Mouse (Mus musculus) Patski (cell line): Measurements from ENCODE around the gene Aatk. TPM values are rescaled to one million over a fixed set of nuclear protein-coding genes. Genes with fewer than 3 reads are reported as not detected.
A peak's percentile ranks its signal among the peaks of the same experiment; 100 is the strongest.

Experiments used
- ATAC-seq: fragments of 100-300 bp; one replicate; pipeline ENCODE4 v1.8.0; 2021
- CTCF ChIA-PET: fragments of 350-600 bp; sonication (Branson Sonifier 250); formaldehyde crosslinking; loops from one replicate; lab custom pipeline; 2022; ENCODE audit warnings: inconsistent platforms; lab: Charles Lee
- POLR2A ChIA-PET: fragments of 350-600 bp; sonication (Branson Sonifier 250); formaldehyde crosslinking; loops from one replicate; lab custom pipeline; 2022; ENCODE audit warnings: antibody characterized with exemption, inconsistent platforms; lab: Charles Lee
- DNase-seq: peaks from one replicate; pipeline ENCODE4 v3.0.0-alpha.2; 2011; ENCODE audit warnings: low read depth, low spot score
- H3K27me3 ChIP-seq: fragments of 371-371 bp; one replicate; pipeline ENCODE4 v1.5.1; 2021
- CTCF ChIP-seq: fragments of 100-300 bp; IDR thresholded peaks from one replicate; pipeline ENCODE4 v1.5.1; 2021
- in situ Hi-C: fragments of 300-500 bp; cut with MboI; formaldehyde crosslinking; loops from 3 replicates; pipeline ENCODE4 v1.11.1; 2018; ENCODE audit warnings: low pct_unique_long_range_greater_than_20kb, mixed read lengths
- polyA plus RNA-seq: library from polyadenylated mRNA; unstranded; gene quantifications from one replicate; pipeline ENCODE4 v1.2.3, GENCODE M21; 2021

The Aatk gene
- polyA plus RNA-seq, 1 experiment from 2014 or later: 0.09 TPM

- in situ Hi-C loops: no loop called here
- ATAC-seq (no peak), DNase-seq (no peak)
- CTCF ChIA-PET: interaction anchor here (1.2 kb wide), 1 partner anchor 10 kb away, joined by 3 read pairs; no protein-coding TSS in a partner anchor
- no peaks in the 10 kb centered on the region for H3K27me3 ChIP-seq
- POLR2A ChIA-PET: no interaction called here
- TF ChIP-seq CTCF: no peak
These were observed 5.5 kb downstream of the Aatk start for GRCm38 (mm10) chr11:120041191-120042123.

GRCm38 (mm10) chr11:120040440-120040839 lies 6.5 kb downstream of the Aatk start:
- in situ Hi-C loops: no loop called here
- ChIA-PET POLR2A (no interaction called here), CTCF (interaction anchor here (1.2 kb wide), 1 partner anchor 9 kb away, joined by 3 read pairs; no protein-coding TSS in a partner anchor)
- ATAC-seq (no peak), DNase-seq (no peak)
- no peaks in the 10 kb centered on the region for H3K27me3 ChIP-seq
- no peak for TF ChIP-seq CTCF

GRCm38 (mm10) chr11:120039581-120039980 lies 7.4 kb downstream of the Aatk start:
- POLR2A ChIA-PET: no interaction called here
- in situ Hi-C loops: no loop called here
- CTCF ChIA-PET: no interaction called here
- TF ChIP-seq CTCF: no peak
- ATAC-seq (no peak), DNase-seq (no peak)
- no peaks in the 10 kb centered on the region for H3K27me3 ChIP-seq

GRCm38 (mm10) chr11:120034762-120035161 lies 12.2 kb downstream of the Aatk start:
- DNase-seq: no peak
- ATAC-seq: no peak
- POLR2A ChIA-PET: no interaction called here
- in situ Hi-C loops: no loop called here
- no peak for TF ChIP-seq CTCF
- H3K27me3 ChIP-seq: no peaks in the 10 kb centered on the region
- CTCF ChIA-PET: no interaction called here

- ChIA-PET POLR2A (no interaction called here), CTCF (no interaction called here)
- in situ Hi-C loops: no loop called here
- no peaks in the 10 kb centered on the region for H3K27me3 ChIP-seq
- ATAC-seq (no peak), DNase-seq (no peak)
- TF ChIP-seq CTCF: no peak
These were observed 12.7 kb downstream of the Aatk start for GRCm38 (mm10) chr11:120034306-120034705.

GRCm38 (mm10) chr11:120033473-120033872 lies 13.5 kb downstream of the Aatk start:
- ATAC-seq (no peak), DNase-seq (no peak)
- POLR2A ChIA-PET: no interaction called here
- no peak for TF ChIP-seq CTCF
- in situ Hi-C loops: no loop called here
- H3K27me3 ChIP-seq: no peaks in the 10 kb centered on the region
- CTCF ChIA-PET: no interaction called here

- H3K27me3 ChIP-seq: no peaks in the 10 kb centered on the region
- no peak for ATAC-seq
- in situ Hi-C loops: no loop called here
- no peak for DNase-seq
- ChIA-PET POLR2A (no interaction called here), CTCF (interaction anchor here (1.0 kb wide), 1 partner anchor 9 kb away, joined by 3 read pairs; no protein-coding TSS in a partner anchor)
- TF ChIP-seq CTCF: no peak
These were observed 14.9 kb downstream of the Aatk start for GRCm38 (mm10) chr11:120032052-120032451.

GRCm38 (mm10) chr11:120030145-120030901 lies 16.6 kb downstream of the Aatk start:
- TF ChIP-seq CTCF: no peak
- DNase-seq: no peak
- CTCF ChIA-PET: interaction anchor here (1.2 to 3.6 kb wide), 2 partner anchors 35 to 71 kb away, joined by 3 to 13 read pairs; no protein-coding TSS in a partner anchor
- in situ Hi-C loops: no loop called here
- POLR2A ChIA-PET: no interaction called here
- H3K27me3 ChIP-seq: no peaks in the 10 kb centered on the region
- no peak for ATAC-seq

- no peak for TF ChIP-seq CTCF
- in situ Hi-C loops: loop anchor here (5.0 kb wide), 2 partner anchors 33 to 68 kb away; partner anchors contain the start of genes Ndufaf8 and Tepsin
- POLR2A ChIA-PET: interaction anchor here (0.6 kb wide), 1 partner anchor 77 kb away, joined by 3 read pairs; no protein-coding TSS in a partner anchor
- DNase-seq (no peak), ATAC-seq (peak; percentile 18)
- no peaks in the 10 kb centered on the region for H3K27me3 ChIP-seq
- CTCF ChIA-PET: interaction anchor here (0.9 to 3.6 kb wide), 3 partner anchors 16 to 72 kb away, joined by 3 to 13 read pairs (median 3); no protein-coding TSS in a partner anchor
These were observed 17.4 kb downstream of the Aatk start for GRCm38 (mm10) chr11:120029431-120030144.
